Mouse (Mus musculus) liver, adult 2 months (tissue): ENCODE results near the gene Dst.

Experiments
- CTCF ChIP-seq: fragments of 200-500 bp; IDR thresholded peaks from 2 replicates; pipeline ENCODE4 v1.5.1; 2011; ENCODE audit warnings: low read depth, low read length, control low read depth
- POLR2A ChIP-seq: fragments of 200-500 bp; IDR thresholded peaks from 2 replicates; pipeline ENCODE4 v1.6.1; 2011; ENCODE audit warnings: low read length, control low read depth; ENCODE audit not compliant: insufficient read depth; ENCODE audit errors: extremely low read depth

GRCm38 (mm10) chr1:34315381-34315780 is 407.4 kb downstream of the Dst start:
- no peak for TF ChIP-seq POLR2A
- TF ChIP-seq CTCF: no peak
